Mouse (Mus musculus) testis, adult 2 months (tissue): Measurements from ENCODE around the gene Ntn4.

Source experiments
- CTCF ChIP-seq: fragments of 200-500 bp; IDR thresholded peaks from 2 replicates; pipeline ENCODE4 v1.5.1; 2012; ENCODE audit warnings: low read depth, mild to moderate bottlenecking, inconsistent platforms, low read length, moderate library complexity; ENCODE audit not compliant: control insufficient read depth, insufficient read depth, insufficient replicate concordance
- POLR2A ChIP-seq: fragments of 200-500 bp; IDR thresholded peaks from 2 replicates; pipeline ENCODE4 v1.6.1; 2012; ENCODE audit warnings: low read depth, mild to moderate bottlenecking, inconsistent platforms, low read length, moderate library complexity; ENCODE audit not compliant: control insufficient read depth

DNA sequence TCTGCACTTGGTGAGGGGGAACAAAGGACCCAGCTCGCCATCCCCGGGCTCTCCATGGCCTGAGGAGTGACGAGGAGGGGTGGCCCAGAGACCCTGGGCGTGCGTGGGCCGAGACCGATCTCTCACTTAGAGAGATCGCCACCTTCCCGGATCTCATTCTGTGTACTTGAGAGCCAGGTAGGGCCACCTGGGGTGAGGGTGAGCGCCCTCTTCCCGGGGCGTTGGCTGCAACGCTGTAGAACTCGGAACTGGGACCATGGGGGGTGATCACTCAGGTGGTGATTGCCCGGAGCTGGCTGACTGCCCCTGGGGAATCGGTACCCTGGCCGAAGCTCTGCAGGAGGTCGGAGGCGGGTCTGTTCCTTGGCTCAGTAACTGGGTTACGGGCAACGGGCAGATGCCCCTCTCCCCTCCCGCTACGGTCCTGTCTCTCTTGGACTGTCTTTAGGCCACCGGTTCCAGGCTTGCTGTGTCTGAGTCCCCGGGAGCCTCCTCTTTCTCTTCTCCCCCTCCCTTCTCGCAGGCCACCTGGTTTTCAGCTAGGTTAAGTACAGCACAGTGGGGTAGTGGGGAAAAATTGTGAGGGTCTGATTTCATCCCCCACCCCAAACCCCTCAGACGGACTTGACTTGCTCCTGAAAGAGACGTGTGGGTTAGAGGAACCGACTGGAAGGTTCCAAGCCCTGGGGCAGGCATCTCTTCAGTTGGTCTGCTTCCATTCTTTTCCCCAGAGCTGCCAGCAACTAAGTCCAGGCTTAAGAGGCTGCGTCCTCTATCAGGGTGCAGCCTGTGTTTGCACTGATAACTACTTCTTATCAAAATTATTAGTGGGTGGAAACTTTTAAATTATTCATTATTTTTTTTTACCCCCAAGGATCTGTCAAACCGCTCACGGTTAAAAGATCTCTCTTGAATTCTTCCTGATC lies 1.6 kb downstream of the Ntn4 start:
- no peak for TF ChIP-seq POLR2A
- no peak for TF ChIP-seq CTCF
